ENCODE assay signal across 18 mouse cellular contexts in the genomic region with DNA sequence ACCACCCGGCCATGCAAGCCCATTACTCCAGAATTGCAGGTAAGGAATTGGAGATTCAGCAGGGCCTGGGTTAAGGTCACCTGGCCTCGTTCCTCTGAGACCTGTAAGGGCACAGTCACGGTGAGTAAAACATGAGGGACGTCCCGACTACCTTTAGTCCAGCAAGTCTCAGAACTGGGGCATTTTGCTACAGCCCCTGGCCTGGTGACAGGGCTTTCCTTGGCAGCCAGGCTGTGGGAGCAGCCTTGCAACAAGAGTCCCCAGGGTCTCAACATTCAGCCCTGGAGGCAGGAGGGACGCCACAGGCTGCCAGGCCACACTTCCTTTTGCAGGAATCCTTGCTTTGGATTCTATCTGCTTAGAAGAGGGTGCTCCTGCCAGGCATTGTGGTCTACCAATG.
"Had no signal": no experiment of that assay in that cellular context is flagged by ENCODE, and none has a peak within 500 bp of the region (broad histone marks: within the 10 kb centered on the region; RNA-seq: fewer than 3 reads in every experiment).

No protein-coding gene starts in this region.

- H3K9ac ChIP-seq: liver, embryonic 13.5 days; neural tube, embryonic 13.5 days; stomach, embryonic 15.5 days had no signal

- H3K36me3 ChIP-seq: liver, embryonic 13.5 days; neural tube, embryonic 13.5 days; stomach, embryonic 15.5 days had no signal

- H3K4me2 ChIP-seq: liver, embryonic 13.5 days; midbrain, embryonic 11.5 days; neural tube, embryonic 13.5 days; stomach, embryonic 15.5 days had no signal

- H3K27ac ChIP-seq: liver, embryonic 13.5 days; neural tube, embryonic 13.5 days; stomach, embryonic 15.5 days had no signal

- H3K4me1 ChIP-seq: stomach, embryonic 15.5 days had no signal

- H3K27me3 ChIP-seq: liver, embryonic 13.5 days; neural tube, embryonic 13.5 days; stomach, embryonic 15.5 days had no signal

- H3K4me3 ChIP-seq: liver, embryonic 13.5 days; myocyte; neural tube, embryonic 13.5 days; stomach, embryonic 15.5 days had no signal

- ATAC-seq: intestine, embryonic 16.5 days had no signal

- DNase-seq: kidney, adult 18-20 months; kidney, adult 9 months; kidney, postnatal 10 days; kidney, postnatal 36 days; liver, embryonic 13.5 days; lung, adult 2 months; lung, postnatal 14 days; lung, postnatal 4 days; midbrain, embryonic 14.5 days; right cerebral cortex, adult 18-20 months; right cerebral cortex, postnatal 25 days; spleen, adult 18-20 months; thymus, postnatal 25 days had no signal

- H3K9me3 ChIP-seq: liver, embryonic 13.5 days; neural tube, embryonic 13.5 days; stomach, embryonic 15.5 days had no signal
